In genomic region chr17:29259489-29259888, GRCm38 (mm10) we compare ENCODE assay signal across 8 mouse cellular contexts. TPM values are rescaled to one million over a fixed set of nuclear protein-coding genes. Genes with fewer than 3 reads are reported as not detected.
DNase-seq lines count a peak whose midpoint lies in the region; ATAC-seq and TF ChIP-seq lines count a peak whose summit lies in the region.

No protein-coding gene starts in this region.

- peak overlapping the region; percentile 0; the same call in 1 of the 2 replicates for H3K9ac ChIP-seq in hindbrain, embryonic 16.5 days (ENCODE audit: low read depth, low read length)
- no peak overlapping the region for H3K9ac ChIP-seq in limb, embryonic 11.5 days (ENCODE audit: low read length)
- 0 out of 2 replicates have a peak overlapping the region, but pooled peaks have one; percentile 2 for H3K9ac ChIP-seq in midbrain, embryonic 16.5 days (ENCODE audit: low read depth, low read length)
- no peak overlapping the region for H3K9ac ChIP-seq in stomach, embryonic 14.5 days (replicated peaks; ENCODE audit: low read depth, low read length)

- DNase-seq in left cerebral cortex, adult 18-20 months (ENCODE audit: low spot score in 2 of 2): peak; percentile 82 to 84
- no peak for DNase-seq in left cerebral cortex, adult 11 months (ENCODE audit: low spot score)
- peak; percentile 71 to 79 for DNase-seq in cerebellum, adult 2 months
- peak; percentile 67 to 69 for DNase-seq in frontal cortex, postnatal 25 days (ENCODE audit: low spot score in 2 of 2)
- peak; percentile 89 for DNase-seq in limb, embryonic 11.5 days (ENCODE audit: low spot score)

- peaks cover 15% of the 10 kb centered on the region for H3K36me3 ChIP-seq in hindbrain, embryonic 16.5 days (ENCODE audit: control insufficient read depth, insufficient read depth, low read length)
- H3K36me3 ChIP-seq in limb, embryonic 11.5 days (ENCODE audit: control insufficient read depth, insufficient read depth, low read length): peaks cover 20% of the 10 kb centered on the region
- peaks cover 4% of the 10 kb centered on the region; the same call in 1 of the 2 replicates for H3K36me3 ChIP-seq in midbrain, embryonic 16.5 days (ENCODE audit: control insufficient read depth, insufficient read depth, low read length)
- peaks cover 36% of the 10 kb centered on the region for H3K36me3 ChIP-seq in stomach, embryonic 14.5 days (ENCODE audit: control insufficient read depth, insufficient read depth, low read length)

- no peak for TF ChIP-seq POLR2A in cerebellum, adult 2 months (IDR thresholded peaks at IDR 0.05; ENCODE audit: borderline replicate concordance, insufficient read depth, low read length)

- 4% methylated on average over 3 of the region's 3 CpGs for WGBS in cerebellum, adult 2 months
- WGBS in hindbrain, embryonic 16.5 days: 4% methylated on average over 3 of the region's 3 CpGs
- 15% methylated on average over 3 of the region's 3 CpGs for WGBS in limb, embryonic 11.5 days
- 2% methylated on average over 3 of the region's 3 CpGs for WGBS in midbrain, embryonic 16.5 days
- WGBS in stomach, embryonic 14.5 days: 5% methylated on average over 3 of the region's 3 CpGs

- peaks cover 10% of the 10 kb centered on the region for H3K4me1 ChIP-seq in cerebellum, adult 2 months (ENCODE audit: control insufficient read depth, insufficient read depth, low read length)
- H3K4me1 ChIP-seq in hindbrain, embryonic 16.5 days (ENCODE audit: control insufficient read depth, insufficient read depth, low read depth, low read length): peaks cover 16% of the 10 kb centered on the region
- H3K4me1 ChIP-seq in limb, embryonic 11.5 days (ENCODE audit: control insufficient read depth, insufficient read depth, low read length): peaks cover 11% of the 10 kb centered on the region
- peaks cover 20% of the 10 kb centered on the region for H3K4me1 ChIP-seq in midbrain, embryonic 16.5 days (ENCODE audit: control insufficient read depth, insufficient read depth, low read length)
- peaks cover 8% of the 10 kb centered on the region for H3K4me1 ChIP-seq in stomach, embryonic 14.5 days (ENCODE audit: control insufficient read depth, insufficient read depth, low read length)

- ATAC-seq in hindbrain, embryonic 16.5 days: peak; percentile 40; the same call in 1 of the 2 replicates
- ATAC-seq in limb, embryonic 11.5 days (ENCODE audit: insufficient number of reproducible peaks, low FRiP score, low TSS enrichment, low read depth): no peak
- ATAC-seq in midbrain, embryonic 16.5 days: no peak
- ATAC-seq in stomach, embryonic 14.5 days (ENCODE audit: insufficient number of reproducible peaks, insufficient read depth, low FRiP score, low read depth): peak; percentile 62; the same call in 1 of the 2 replicates

- H3K27ac ChIP-seq in cerebellum, adult 2 months (ENCODE audit: insufficient read depth, low read length): no peak overlapping the region
- H3K27ac ChIP-seq in hindbrain, embryonic 16.5 days (ENCODE audit: low read depth, low read length): no peak overlapping the region
- no peak overlapping the region for H3K27ac ChIP-seq in limb, embryonic 11.5 days (replicated peaks; ENCODE audit: low read depth, low read length)
- H3K27ac ChIP-seq in midbrain, embryonic 16.5 days (ENCODE audit: low read length): no peak overlapping the region
- no peak overlapping the region; the same call in 1 of the 2 replicates for H3K27ac ChIP-seq in stomach, embryonic 14.5 days (ENCODE audit: low read length)

- peak; percentile 96 for TF ChIP-seq CTCF in cerebellum, adult 2 months (IDR thresholded peaks at IDR 0.05; ENCODE audit: borderline replicate concordance, insufficient read depth, low read depth, low read length)

- H3K27me3 ChIP-seq in cerebellum, adult 2 months (ENCODE audit: control insufficient read depth, insufficient read depth, low read length): no peaks in the 10 kb centered on the region
- no peaks in the 10 kb centered on the region for H3K27me3 ChIP-seq in hindbrain, embryonic 16.5 days (replicated peaks; ENCODE audit: control insufficient read depth, insufficient read depth, low read length)
- no peaks in the 10 kb centered on the region for H3K27me3 ChIP-seq in limb, embryonic 11.5 days (ENCODE audit: control insufficient read depth, insufficient read depth, low read length)
- H3K27me3 ChIP-seq in midbrain, embryonic 16.5 days (ENCODE audit: control insufficient read depth, insufficient read depth, low read depth, low read length): no peaks in the 10 kb centered on the region
- H3K27me3 ChIP-seq in stomach, embryonic 14.5 days (ENCODE audit: control insufficient read depth, insufficient read depth, low read length): no peaks in the 10 kb centered on the region

- no peak overlapping the region for H3K4me2 ChIP-seq in hindbrain, embryonic 16.5 days (ENCODE audit: low read length)
- no peak overlapping the region for H3K4me2 ChIP-seq in limb, embryonic 11.5 days (ENCODE audit: low read depth, severe bottlenecking)
- H3K4me2 ChIP-seq in midbrain, embryonic 16.5 days (ENCODE audit: low read length): no peak overlapping the region
- no peak overlapping the region for H3K4me2 ChIP-seq in stomach, embryonic 14.5 days (replicated peaks; ENCODE audit: low read depth, low read length)

- no peaks in the 10 kb centered on the region for H3K9me3 ChIP-seq in hindbrain, embryonic 16.5 days (ENCODE audit: control insufficient read depth, low read length)
- H3K9me3 ChIP-seq in limb, embryonic 11.5 days (ENCODE audit: control insufficient read depth, low read length): no peaks in the 10 kb centered on the region
- no peaks in the 10 kb centered on the region for H3K9me3 ChIP-seq in midbrain, embryonic 16.5 days (replicated peaks; ENCODE audit: control insufficient read depth, low read length, poor library complexity, severe bottlenecking)
- H3K9me3 ChIP-seq in stomach, embryonic 14.5 days (ENCODE audit: control insufficient read depth, low read depth, low read length): no peaks in the 10 kb centered on the region

- H3K4me3 ChIP-seq in cerebellum, adult 2 months (replicated peaks; ENCODE audit: insufficient read depth, low read depth, low read length): no peak overlapping the region
- no peak overlapping the region for H3K4me3 ChIP-seq in hindbrain, embryonic 16.5 days (ENCODE audit: low read length)
- no peak overlapping the region for H3K4me3 ChIP-seq in limb, embryonic 11.5 days (ENCODE audit: low read depth, low read length)
- H3K4me3 ChIP-seq in midbrain, embryonic 16.5 days (ENCODE audit: low read depth, low read length): no peak overlapping the region
- no peak overlapping the region for H3K4me3 ChIP-seq in stomach, embryonic 14.5 days (ENCODE audit: low read depth, low read length)

RNA-seq across cellular contexts. Expression of gene Ppil1, which starts 4.5 kb away (rescaled TPM):
- 10 to 100 TPM; 17.9 to 19.3 TPM for total RNA-seq in left cerebral cortex, adult 18-20 months (2021)
- polyA plus RNA-seq in cerebellum, adult 2 months (2012; rRNA removed): 25.1 and 25.3 TPM in 2 replicates
- 105 and 113 TPM in 2 replicates for polyA plus RNA-seq in hindbrain, embryonic 16.5 days (2015; fragmentation: Nextera tagmentation; extraction: Ambion mirVana)
- 201 and 206 TPM in 2 replicates for polyA plus RNA-seq in limb, embryonic 11.5 days (2014; fragmentation: Nextera tagmentation; extraction: Ambion mirVana)
- polyA plus RNA-seq in midbrain, embryonic 16.5 days (2015; fragmentation: Nextera tagmentation; extraction: Ambion mirVana): 106 and 107 TPM in 2 replicates
- polyA plus RNA-seq in stomach, embryonic 14.5 days (2014; fragmentation: Nextera tagmentation; extraction: Ambion mirVana): 134 and 137 TPM in 2 replicates

RNA-seq across cellular contexts. Expression of gene BC004004, which starts 9.1 kb away (rescaled TPM):
- 100 to 1,000 TPM in 1 of 2 experiments, 10 to 100 TPM in 1; 95.0 to 100 TPM for total RNA-seq in left cerebral cortex, adult 18-20 months (2021)
- polyA plus RNA-seq in cerebellum, adult 2 months (2012; rRNA removed): 102 and 111 TPM in 2 replicates
- 118 and 123 TPM in 2 replicates for polyA plus RNA-seq in hindbrain, embryonic 16.5 days (2015; fragmentation: Nextera tagmentation; extraction: Ambion mirVana)
- polyA plus RNA-seq in limb, embryonic 11.5 days (2014; fragmentation: Nextera tagmentation; extraction: Ambion mirVana): 50.0 and 51.5 TPM in 2 replicates
- polyA plus RNA-seq in midbrain, embryonic 16.5 days (2015; fragmentation: Nextera tagmentation; extraction: Ambion mirVana): 125 TPM in 2 replicates
- 79.5 and 80.8 TPM in 2 replicates for polyA plus RNA-seq in stomach, embryonic 14.5 days (2014; fragmentation: Nextera tagmentation; extraction: Ambion mirVana)

RNA-seq across cellular contexts. Expression of gene Cpne5, which starts 21.5 kb away (rescaled TPM):
- 100 to 1,000 TPM; 161 to 173 TPM for total RNA-seq in left cerebral cortex, adult 18-20 months (2021)
- polyA plus RNA-seq in cerebellum, adult 2 months (2012; rRNA removed): 7.5 and 8.4 TPM in 2 replicates
- 48.1 and 51.2 TPM in 2 replicates for polyA plus RNA-seq in hindbrain, embryonic 16.5 days (2015; fragmentation: Nextera tagmentation; extraction: Ambion mirVana)
- polyA plus RNA-seq in limb, embryonic 11.5 days (2014; fragmentation: Nextera tagmentation; extraction: Ambion mirVana): 3.0 and 4.1 TPM in 2 replicates
- polyA plus RNA-seq in midbrain, embryonic 16.5 days (2015; fragmentation: Nextera tagmentation; extraction: Ambion mirVana): 43.6 and 55.8 TPM in 2 replicates
- 12.2 and 15.0 TPM in 2 replicates for polyA plus RNA-seq in stomach, embryonic 14.5 days (2014; fragmentation: Nextera tagmentation; extraction: Ambion mirVana)

RNA-seq across cellular contexts. Expression of gene Pi16, which starts 58.0 kb away (rescaled TPM):
- total RNA-seq in left cerebral cortex, adult 18-20 months (2021): 1 to 10 TPM; 1.4 to 2.0 TPM
- polyA plus RNA-seq in cerebellum, adult 2 months (2012; rRNA removed): 0.75 and 1.0 TPM in 2 replicates
- 2.0 and 2.4 TPM in 2 replicates for polyA plus RNA-seq in hindbrain, embryonic 16.5 days (2015; fragmentation: Nextera tagmentation; extraction: Ambion mirVana)
- polyA plus RNA-seq in limb, embryonic 11.5 days (2014; fragmentation: Nextera tagmentation; extraction: Ambion mirVana): 0.19 and 0.21 TPM in 2 replicates
- polyA plus RNA-seq in midbrain, embryonic 16.5 days (2015; fragmentation: Nextera tagmentation; extraction: Ambion mirVana): 3.3 and 4.4 TPM in 2 replicates
- polyA plus RNA-seq in stomach, embryonic 14.5 days (2014; fragmentation: Nextera tagmentation; extraction: Ambion mirVana): 0.13 and 0.41 TPM in 2 replicates

Comparison
In these comparisons a context has a peak if more than half of its experiments do, and no peak if none do; other contexts are left out.
1. ATAC-seq: peak in hindbrain, embryonic 16.5 days (single experiment) and stomach, embryonic 14.5 days (single experiment); none in limb, embryonic 11.5 days (single experiment) and midbrain, embryonic 16.5 days (single experiment).
2. H3K9ac ChIP-seq: peak in hindbrain, embryonic 16.5 days (single experiment) and midbrain, embryonic 16.5 days (single experiment); none in limb, embryonic 11.5 days (single experiment) and stomach, embryonic 14.5 days (single experiment).